Mouse (Mus musculus): Measurements from ENCODE around the gene Cemip. TPM values are rescaled to one million over a fixed set of nuclear protein-coding genes. Genes with fewer than 3 reads are reported as not detected.
"Not testable (repeated sequence)": the region's sequence is repeated elsewhere in the genome, so short reads cannot be mapped to it uniquely, and the experiment has no call there.

The Cemip gene
- total RNA-seq, 1 experiment from 2014 or later = not detected

DNA sequence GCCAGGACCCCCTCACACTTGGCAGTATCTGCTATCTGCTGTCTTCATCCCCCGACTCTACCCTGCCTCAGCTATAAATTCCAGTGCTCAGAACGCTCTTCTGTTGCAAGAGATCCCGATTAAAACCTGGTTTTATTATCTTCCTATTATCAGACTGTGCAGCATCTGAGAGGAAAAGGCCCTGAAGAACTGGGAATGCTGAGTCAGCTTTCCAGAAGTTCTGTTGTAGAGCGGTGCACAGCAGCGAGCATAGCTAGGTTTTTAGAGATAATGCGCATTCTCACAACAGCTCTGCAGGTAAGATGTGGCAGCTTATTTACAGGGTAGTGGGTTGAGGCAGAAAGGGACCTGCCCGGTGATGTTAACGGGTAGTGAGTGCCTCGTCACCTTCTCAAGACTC is 172.3 kb downstream of the Cemip start:
- no peak for ATAC-seq (replicated peaks; ENCODE audit: insufficient number of reproducible peaks, low FRiP score, low TSS enrichment, poor library complexity, severe bottlenecking)

DNA sequence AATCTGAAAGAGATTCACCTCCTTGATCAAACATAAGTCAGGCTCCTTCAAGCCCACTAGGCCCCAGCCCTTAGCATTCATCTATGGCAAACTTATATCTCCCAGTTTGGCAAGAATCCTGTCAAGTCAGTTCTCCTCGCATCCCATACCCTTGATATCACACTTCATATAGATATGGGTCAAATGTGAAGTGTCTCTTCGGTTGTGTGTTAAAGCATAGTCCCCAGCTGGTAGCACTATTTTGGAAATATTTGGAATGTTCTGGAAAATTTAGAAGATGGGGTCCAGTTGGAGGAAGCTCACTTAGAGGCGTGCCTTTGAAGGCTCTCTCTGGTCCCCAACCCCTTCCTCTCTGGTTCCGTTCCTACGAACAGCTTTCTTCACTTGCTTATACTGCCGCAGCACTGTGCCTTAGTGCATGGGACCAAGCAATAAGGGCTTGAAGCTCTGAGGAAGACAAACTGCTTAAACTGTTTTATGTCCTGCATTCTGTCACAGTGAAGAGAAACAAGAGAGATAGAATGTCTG is 172.8 kb downstream of the Cemip start:
- ATAC-seq (replicated peaks; ENCODE audit: insufficient number of reproducible peaks, low FRiP score, low TSS enrichment, poor library complexity, severe bottlenecking) = no peak

DNA sequence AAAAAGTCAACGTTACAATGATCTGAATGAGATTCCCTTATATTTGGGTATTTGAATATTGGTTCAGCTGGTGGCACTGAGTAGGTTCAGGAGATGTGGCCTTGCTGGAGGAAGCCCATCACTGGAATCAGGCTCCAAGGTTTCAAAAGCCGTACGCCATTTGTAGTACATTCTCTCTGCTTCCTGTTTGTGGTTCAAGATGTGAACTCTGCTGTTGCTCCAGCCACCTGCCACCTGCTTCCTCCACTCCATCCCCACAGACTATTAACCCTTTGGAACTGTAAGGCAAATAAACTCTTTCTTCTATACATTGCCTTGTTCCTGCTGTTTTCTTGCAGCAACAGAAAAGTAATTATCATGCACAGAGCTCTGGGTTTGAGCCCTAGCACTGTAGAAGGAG is 174.4 kb downstream of the Cemip start:
- no peak for ATAC-seq (replicated peaks; ENCODE audit: insufficient number of reproducible peaks, low FRiP score, low TSS enrichment, poor library complexity, severe bottlenecking)

DNA sequence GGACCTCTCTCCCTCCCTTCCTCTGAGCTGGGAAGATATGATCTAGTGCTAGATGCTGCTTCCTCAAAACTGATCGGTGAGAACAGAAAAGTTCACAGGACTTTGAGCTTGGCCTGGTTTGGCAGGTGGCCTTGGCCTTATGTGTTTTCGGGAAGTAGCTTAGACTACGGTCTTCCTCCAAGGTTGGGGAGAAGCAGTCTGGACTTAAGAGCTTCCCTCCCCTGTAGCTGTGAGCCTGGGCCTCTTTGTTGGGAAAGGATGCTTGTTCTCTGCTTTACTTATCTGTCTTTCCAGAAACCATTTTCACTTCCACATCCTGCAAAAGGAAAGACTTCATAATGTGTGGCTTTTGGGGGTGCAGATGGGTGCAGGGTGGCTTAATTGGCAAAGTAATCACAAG is 181.5 kb downstream of the Cemip start:
- ATAC-seq (replicated peaks; ENCODE audit: insufficient number of reproducible peaks, low FRiP score, low TSS enrichment, poor library complexity, severe bottlenecking) = no peak

DNA sequence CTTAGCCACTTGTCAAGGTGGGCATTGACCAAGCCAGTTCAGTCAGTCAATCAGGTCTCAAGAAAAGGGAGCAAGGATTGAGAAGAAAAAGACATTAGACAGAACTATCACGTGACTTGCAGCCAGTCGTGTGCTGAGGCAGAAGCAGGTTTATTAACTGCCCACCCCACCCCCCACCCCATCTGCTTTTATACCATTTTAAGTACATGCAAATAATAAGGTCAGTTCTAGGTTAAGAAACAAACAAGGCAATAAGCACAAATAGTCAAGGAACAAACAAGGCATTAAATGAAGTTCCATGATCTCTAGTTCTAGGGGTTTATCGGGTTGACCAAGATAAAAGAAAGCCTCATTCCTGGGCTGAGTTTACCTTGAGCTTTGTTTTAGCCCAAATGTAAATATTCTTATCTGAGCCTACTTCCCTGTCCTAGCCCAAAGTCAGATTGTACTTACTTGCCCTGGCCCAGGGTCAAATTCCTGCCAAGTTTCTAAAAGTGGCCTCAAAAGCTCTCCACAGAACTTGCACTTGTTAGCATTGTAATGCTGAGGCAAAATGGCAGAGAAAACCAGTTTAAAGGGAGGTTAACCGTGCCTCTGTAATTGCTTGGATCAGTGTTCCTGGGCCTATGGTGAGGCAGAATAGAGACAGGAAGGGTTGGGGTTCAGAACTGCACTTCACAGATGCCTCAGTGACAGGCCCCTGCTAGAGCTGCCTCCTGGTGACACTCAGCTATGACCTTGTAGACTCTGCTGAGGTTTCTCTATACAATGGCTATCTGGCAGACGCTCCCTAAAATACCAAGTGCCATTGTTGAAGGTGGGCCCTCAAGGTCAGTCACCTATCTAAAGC is 183.8 kb downstream of the Cemip start:
- no peak for ATAC-seq (replicated peaks; ENCODE audit: insufficient number of reproducible peaks, low FRiP score, low TSS enrichment, poor library complexity, severe bottlenecking)

DNA sequence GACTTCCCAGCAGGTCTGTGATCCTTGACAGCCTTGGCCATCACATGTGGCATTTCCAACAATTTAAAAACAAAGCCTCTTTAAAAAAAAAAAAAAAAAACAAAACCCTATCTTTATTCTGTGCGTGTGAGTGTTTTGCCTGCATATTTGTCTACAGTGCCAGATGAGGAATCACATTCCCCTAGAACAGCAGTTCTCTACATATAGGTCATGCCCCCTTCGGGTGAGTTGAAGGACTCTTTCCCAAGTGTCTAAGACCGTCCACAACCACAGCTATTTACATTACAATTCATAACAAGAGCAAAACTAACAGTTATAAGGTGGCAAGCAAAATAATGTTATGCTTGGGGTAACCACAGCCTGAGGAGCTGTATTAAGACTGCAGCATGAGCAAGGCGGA is 184.9 kb downstream of the Cemip start:
- no peak for ATAC-seq (replicated peaks; ENCODE audit: insufficient number of reproducible peaks, low FRiP score, low TSS enrichment, poor library complexity, severe bottlenecking)

DNA sequence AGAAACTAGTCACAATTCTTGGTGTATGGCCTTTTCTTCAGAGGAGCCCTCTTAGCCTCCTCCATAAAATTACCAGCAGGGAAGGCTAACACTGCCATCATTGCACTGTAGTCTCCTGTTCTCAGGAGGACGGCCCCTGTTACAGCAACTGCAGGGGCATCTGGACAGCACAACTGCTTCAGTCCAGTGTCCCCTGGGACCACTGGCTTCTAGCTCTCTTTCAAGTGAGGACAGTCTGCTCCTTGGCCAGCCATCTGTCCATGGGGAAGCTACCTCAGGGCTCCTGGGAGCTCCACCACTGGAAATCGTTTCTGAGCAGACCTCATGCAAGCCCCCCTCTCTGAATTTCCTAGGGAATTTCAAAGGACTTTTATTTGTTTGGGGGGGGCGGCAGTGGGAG is 185.8 kb downstream of the Cemip start:
- no peak for ATAC-seq (replicated peaks; ENCODE audit: insufficient number of reproducible peaks, low FRiP score, low TSS enrichment, poor library complexity, severe bottlenecking)

DNA sequence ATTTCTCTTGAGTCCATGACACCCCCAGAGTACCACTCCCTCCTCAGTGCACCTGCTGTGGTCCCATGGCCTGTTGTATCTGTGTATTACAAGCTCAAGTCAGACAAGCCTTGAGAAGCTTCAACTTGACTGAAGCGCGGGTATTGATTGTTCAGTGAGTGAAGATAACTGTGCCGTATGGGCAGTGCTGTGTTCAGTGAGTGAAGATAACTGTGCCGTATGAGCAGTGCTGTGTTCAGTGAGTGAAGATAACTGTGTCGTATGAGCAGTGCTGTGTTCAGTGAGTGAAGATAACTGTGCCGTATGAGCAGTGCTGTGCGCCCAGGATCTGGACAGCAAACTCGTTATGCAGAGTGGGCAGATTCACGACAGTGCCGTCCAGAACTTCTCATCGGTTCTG is 188.0 kb downstream of the Cemip start:
- ATAC-seq (replicated peaks; ENCODE audit: insufficient number of reproducible peaks, low FRiP score, low TSS enrichment, poor library complexity, severe bottlenecking) = no peak

DNA sequence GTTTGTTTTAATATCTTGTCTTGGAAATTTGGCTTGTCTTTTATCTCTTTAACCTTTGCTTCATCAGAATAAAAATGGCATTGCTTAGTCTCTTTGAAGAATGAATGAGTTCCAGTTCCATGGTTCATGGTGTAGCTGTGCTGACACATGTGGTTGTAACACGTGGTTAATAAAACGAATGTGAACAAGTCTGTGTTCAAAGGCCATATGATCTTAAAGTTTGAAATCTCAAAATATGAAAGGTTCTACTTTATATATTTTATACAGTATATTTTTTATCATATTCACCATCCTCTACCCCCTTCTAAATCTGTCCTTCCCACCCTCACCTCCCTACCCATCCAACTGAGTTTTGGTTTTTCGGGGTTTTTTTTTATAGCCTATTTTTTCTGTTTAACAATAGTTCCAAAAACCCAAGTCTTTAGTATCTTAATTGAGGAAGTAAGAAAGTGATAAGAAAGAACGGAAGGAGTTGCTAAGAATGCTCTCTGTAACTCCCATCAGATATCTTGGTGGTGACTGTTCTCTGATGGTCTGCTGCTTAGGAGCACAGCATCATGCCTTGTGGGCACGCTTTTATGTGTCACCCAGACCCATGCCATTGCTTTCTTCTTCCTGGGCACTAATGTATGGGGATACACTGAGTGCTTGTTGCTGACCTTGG is 190.1 kb downstream of the Cemip start:
- ATAC-seq (replicated peaks; ENCODE audit: insufficient number of reproducible peaks, low FRiP score, low TSS enrichment, poor library complexity, severe bottlenecking) = no peak

DNA sequence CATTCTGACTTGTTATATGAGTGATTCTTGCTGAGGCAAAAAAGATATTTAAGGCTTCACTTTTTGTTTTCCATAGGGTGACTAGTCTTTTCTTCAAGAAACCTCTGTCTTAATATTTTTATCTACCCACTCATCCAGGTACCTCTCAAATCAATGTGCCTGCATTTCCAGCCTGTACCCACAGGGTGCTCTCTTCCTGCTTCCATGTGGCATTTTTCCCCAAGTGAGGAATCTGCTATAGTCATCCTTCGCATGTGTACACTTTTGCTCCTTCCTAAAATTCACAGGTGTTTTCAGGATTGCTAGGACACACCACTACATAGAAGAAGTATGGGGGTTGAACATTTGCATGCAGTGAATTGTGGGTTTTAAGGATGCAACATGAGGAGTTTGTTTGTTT is 192.0 kb downstream of the Cemip start:
- ATAC-seq (replicated peaks; ENCODE audit: insufficient number of reproducible peaks, low FRiP score, low TSS enrichment, poor library complexity, severe bottlenecking) = no peak

DNA sequence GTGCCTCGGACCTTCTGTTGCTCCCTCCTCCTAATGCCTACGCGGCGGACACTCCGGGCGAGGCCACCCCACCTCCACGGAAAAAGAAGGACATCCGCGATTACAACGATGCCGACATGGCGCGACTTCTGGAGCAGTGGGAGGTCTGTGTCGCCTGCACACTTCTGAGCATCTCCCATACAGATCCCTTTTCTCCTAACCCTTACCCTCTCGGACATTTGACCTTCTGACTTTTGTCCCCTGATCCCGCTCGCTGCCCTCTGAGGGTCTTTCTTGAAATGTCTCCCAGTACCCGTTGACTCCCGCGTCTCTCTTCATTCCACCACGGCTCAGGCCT is 194.0 kb downstream of the Cemip start:
- ATAC-seq (replicated peaks; ENCODE audit: insufficient number of reproducible peaks, low FRiP score, low TSS enrichment, poor library complexity, severe bottlenecking) = no peak

DNA sequence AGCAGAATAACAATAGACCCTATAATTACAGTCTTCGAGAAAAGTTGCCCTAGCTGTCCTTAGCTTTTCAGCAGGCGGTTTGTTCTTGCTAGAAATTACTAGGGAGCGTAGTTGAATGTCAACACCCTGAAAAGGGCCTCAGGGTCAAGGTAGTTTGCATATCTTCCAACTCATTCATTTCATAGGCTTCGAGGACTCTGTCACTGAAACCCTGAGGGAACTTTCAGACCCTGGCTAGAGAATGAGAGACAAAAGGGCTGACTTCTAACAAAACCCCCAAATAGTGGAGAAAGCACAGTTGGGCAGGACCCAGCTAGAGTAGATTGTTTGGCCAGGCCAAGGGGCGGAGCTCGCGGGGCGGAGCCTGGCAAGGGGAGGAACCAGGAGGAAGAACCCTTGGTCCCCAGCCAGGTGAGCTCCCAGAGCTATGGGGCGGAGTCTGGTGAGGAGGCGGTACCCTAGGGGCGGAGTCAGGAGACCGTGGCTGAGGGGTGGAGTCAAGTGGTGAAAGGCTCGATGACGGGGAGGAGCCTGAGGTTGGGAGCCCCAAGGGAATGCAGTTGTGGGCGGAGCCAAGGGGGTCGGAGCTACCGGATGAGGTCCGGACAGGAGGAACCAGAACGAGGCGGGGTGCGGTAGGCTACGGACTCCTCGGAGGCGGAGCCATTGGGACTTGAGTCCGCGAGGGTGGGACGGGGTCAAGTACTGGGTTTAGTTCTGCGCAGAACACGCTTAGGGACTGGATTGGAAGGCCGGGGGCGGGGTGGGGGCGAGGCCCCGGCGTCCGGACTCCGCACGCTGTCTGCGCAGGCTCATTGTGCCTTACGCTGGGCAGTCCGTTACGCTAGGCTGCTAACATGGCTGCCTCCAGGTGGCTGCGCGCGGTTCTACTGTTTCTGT is 194.6 kb downstream of the Cemip start:
- ATAC-seq (replicated peaks; ENCODE audit: insufficient number of reproducible peaks, low FRiP score, low TSS enrichment, poor library complexity, severe bottlenecking) = peak; percentile 93

DNA sequence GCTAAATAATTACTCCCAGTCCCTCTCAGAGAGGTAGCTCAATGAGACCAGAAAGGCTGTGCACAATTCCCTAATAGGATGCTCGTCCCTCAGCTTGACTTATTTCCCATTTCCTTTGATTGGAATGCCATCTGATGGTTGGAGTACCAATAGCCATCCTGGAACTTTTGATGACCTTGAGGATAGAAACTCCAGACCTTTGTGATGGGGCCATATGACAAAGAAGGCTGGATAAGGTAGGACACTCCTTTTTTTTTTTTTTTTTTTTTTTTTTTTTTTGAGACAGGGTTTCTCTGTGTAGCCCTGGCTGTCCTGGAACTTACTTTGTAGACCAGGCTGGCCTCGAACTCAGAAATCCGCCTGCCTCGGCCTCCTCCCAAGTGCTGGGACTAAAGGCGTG is 196.4 kb downstream of the Cemip start:
- ATAC-seq (replicated peaks; ENCODE audit: insufficient number of reproducible peaks, low FRiP score, low TSS enrichment, poor library complexity, severe bottlenecking) = not testable (repeated sequence)

DNA sequence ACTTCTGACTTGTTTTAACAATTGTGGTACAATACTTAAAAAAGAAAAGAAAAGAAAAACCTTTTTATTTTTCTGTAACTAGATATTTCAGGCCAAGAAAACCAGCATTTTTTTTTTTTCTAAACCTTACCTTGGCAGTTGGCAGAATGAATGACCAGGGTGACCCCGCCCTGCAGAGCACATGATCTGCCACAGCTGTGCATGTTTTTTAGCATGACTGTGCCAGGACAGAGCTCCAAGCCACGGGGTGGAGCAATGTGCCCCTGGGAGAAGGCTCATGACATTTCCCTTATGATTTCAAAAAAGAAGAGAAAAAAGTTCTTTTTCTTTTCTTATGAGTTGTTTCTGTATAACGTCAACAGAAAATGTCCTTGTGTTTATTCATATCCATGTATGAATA is 196.9 kb downstream of the Cemip start:
- no peak for ATAC-seq (replicated peaks; ENCODE audit: insufficient number of reproducible peaks, low FRiP score, low TSS enrichment, poor library complexity, severe bottlenecking)

DNA sequence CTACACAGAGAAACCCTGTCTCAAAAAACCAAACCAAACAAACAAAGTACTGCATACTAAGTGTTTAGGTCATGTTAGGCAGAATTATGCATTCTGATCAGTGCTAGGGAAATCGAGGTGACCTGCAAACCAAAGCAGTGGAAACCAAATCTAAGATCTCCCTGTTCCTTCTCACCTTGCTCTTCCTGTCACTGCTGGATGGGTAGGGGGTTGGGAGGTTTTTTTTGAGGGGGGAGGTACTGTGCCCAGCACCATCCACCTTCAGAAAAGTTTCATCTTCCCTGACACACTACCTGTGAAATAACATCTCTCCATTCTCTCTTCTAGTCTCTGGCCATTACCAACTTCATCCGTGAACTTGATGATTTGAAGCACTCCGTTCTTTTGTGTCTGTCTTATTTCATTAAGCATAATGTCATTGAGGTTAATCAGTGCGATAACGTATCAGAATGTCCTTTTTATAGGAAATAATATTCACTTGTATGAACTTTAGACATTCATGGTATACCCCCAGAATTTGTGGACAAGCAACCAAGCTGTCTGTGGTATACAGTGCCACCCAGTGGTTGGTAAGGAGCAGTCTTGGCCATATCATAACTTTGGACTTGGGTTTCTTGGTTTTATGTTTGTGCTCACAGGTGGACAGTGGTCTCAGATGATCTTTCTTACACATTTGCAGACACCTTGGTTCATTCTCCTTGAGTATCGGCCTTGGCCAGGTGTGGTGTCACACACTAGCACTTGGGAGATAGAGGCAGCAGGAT is 199.8 kb downstream of the Cemip start:
- no peak for ATAC-seq (replicated peaks; ENCODE audit: insufficient number of reproducible peaks, low FRiP score, low TSS enrichment, poor library complexity, severe bottlenecking)

DNA sequence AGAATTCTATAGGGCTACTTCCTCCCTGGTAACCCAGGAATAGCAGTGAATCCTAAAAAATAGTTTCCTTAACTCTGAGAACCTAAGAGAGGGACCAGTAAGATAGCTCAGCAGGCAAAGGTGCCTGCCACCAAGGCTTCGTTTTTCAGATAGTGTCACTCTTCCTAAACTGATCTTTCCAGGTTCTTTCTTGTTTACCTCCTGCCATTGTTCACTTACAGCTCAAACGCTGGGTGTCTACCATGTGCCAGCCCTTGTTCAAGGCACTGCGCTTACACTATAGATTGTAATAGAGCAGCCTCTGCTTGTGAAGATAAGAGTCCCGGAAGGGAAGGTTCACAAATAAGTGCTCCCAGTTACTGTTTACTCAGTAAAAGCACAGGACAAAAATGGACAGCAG is 200.5 kb downstream of the Cemip start:
- no peak for ATAC-seq (replicated peaks; ENCODE audit: insufficient number of reproducible peaks, low FRiP score, low TSS enrichment, poor library complexity, severe bottlenecking)

DNA sequence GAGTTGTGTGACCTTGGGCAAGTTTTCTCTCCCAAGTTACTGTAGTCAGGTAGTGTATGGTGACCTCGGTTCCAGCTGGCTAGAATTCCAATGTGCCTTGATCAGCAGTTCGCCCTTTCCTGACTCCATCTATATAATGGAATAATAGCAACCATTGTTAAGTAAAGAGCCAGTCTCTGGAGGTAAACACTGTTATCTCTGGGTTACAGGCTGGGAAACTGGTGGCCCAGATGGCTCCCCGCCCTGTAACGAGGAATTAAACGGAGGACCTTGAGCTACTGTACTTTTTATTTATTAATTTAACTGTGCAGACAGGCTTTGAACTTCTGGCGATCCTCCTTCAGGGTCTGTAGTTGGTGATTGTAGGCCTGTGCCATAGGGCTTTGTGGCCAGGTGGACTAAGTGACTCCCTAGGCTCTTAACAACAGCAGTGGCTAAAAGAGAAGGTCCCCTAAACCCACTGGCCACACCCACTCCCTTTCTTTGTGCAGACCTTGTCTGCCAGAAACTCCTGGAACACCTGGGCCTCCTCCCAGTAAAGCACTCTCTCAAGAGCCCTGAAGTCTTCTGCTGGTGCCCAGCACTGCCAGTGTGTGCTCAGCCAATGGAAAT is 201.3 kb downstream of the Cemip start:
- no peak for ATAC-seq (replicated peaks; ENCODE audit: insufficient number of reproducible peaks, low FRiP score, low TSS enrichment, poor library complexity, severe bottlenecking)

DNA sequence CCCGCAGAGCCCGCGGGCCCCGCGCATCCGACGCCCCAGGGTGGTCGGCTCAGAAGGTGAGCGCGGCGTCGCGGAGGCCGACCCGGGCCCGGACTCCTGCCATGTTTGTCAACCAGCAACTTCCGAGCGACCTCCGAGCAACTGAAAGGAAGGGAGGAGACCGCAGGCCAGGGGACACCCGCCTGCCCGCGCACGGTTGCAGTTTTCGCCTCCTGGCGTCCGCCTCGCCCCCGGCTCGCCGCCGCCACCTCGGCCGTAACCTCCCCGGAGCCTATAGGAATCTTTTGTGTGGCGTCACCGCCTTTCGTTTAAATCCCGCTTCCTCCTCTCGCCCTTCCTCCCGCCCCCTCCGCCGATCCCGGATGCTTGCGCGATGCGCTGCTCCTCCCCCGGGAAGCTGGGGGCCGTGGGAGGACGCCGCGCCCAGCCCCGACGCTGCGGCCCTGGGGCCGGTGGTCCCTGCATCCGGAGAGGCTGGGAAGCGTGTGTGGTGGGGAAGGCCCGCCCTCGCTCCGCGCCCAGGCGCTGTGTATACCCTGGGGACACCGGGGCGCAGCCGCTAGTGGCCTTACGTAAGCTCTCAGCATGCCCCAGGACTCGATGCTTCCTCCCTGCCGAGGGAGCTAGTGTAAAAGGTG is 202.2 kb downstream of the Cemip start, which contains the start of the genes Tlnrd1 and Mesd:
Gene Tlnrd1, minus strand, starts transcription at position 285 of the 638 bp plus-strand sequence.
Gene Mesd, plus strand, starts transcription at position 446 of the 638 bp plus-strand sequence.
- ATAC-seq (replicated peaks; ENCODE audit: insufficient number of reproducible peaks, low FRiP score, low TSS enrichment, poor library complexity, severe bottlenecking) = peak; percentile 56
